Mouse (Mus musculus) hindbrain, embryonic 15.5 days (tissue): ENCODE measurements around the gene Grcc10. TPM values are rescaled to one million over a fixed set of nuclear protein-coding genes. Genes with fewer than 3 reads are reported as not detected.

Experiments used
- ATAC-seq: fragments of 200-750 bp; cut with Nextera tagmentation; 2 replicates; pipeline ENCODE4 v1.8.0; 2017; ENCODE audit warnings: low read depth, moderate number of reproducible peaks, moderate TSS enrichment; ENCODE audit not compliant: low FRiP score
- H3K27ac ChIP-seq: fragments of 300-500 bp; sonication (generic); replicated peaks from 2 replicates; pipeline ENCODE4 v1.5.1; 2015; ENCODE audit warnings: mild to moderate bottlenecking, inconsistent platforms
- H3K27me3 ChIP-seq: fragments of 300-500 bp; sonication (generic); 2 replicates; pipeline ENCODE4 v1.6.1; 2015; ENCODE audit warnings: control low read depth, inconsistent platforms
- H3K36me3 ChIP-seq: fragments of 300-500 bp; sonication (generic); 2 replicates; pipeline ENCODE4 v1.6.1; 2015; ENCODE audit warnings: control low read depth, inconsistent platforms
- H3K4me1 ChIP-seq: fragments of 300-500 bp; sonication (generic); replicated peaks from 2 replicates; pipeline ENCODE4 v1.6.1; 2015; ENCODE audit warnings: control low read depth, inconsistent platforms
- H3K4me2 ChIP-seq: fragments of 300-500 bp; sonication (generic); 2 replicates; pipeline ENCODE4 v1.6.1; 2015; ENCODE audit warnings: moderate library complexity, mild to moderate bottlenecking, inconsistent platforms
- H3K4me3 ChIP-seq: fragments of 300-500 bp; sonication (generic); 2 replicates; pipeline ENCODE4 v1.5.1; 2015; ENCODE audit warnings: mild to moderate bottlenecking, inconsistent platforms
- H3K9ac ChIP-seq: fragments of 300-500 bp; sonication (generic); 2 replicates; pipeline ENCODE4 v1.6.1; 2015; ENCODE audit warnings: inconsistent platforms
- H3K9me3 ChIP-seq: fragments of 300-500 bp; sonication (generic); 2 replicates; pipeline ENCODE4 v1.6.1; 2016; ENCODE audit warnings: control low read depth, inconsistent platforms
- WGBS: fragments of 180-500 bp; shearing (Covaris S2); methylation state at CpG from one replicate; pipeline ENCODE4 v1.1.7; 2015; 5-methylcytosine and 5-hydroxymethylcytosine counted together
- polyA plus RNA-seq: library from polyadenylated mRNA; unstranded; fragments of >200 nt; fragmentation: Nextera tagmentation; extraction: Ambion mirVana; gene quantifications from 2 replicates; pipeline ENCODE4 v1.2.1, GENCODE M21; 2015

Grcc10 gene
- polyA plus RNA-seq, 1 experiment from 2014 or later = 626 TPM

DNA sequence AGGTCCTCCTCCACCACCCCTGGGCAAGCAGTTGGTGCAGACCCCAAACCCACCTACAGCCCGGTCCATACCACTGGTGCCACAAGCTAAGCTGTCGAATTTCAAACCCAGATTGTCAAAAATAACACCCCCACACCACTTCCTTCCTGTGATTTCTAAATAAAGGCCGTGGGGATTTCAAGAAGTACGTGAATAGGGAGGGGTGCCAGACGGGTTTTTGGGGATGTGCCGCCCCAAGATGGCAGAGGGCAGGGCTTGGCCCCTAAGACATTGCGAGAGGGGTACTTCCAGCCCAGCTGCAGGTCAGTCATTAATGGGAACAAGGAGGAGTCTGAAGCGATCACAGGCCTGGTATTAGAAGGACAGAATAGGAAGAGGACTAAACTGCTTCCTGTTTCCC lies 17.6 kb downstream of the Grcc10 start:
- no peaks in the 10 kb centered on the region for H3K9me3 ChIP-seq
- 77% methylated on average over 8 of the region's 8 CpGs for WGBS
- H3K36me3 ChIP-seq = no peaks in the 10 kb centered on the region
- no peak overlapping the region for H3K9ac ChIP-seq
- no peak overlapping the region for H3K4me3 ChIP-seq
- ATAC-seq = no peak
- H3K4me2 ChIP-seq = no peak overlapping the region
- H3K27me3 ChIP-seq = no peaks in the 10 kb centered on the region
- no peak overlapping the region for H3K27ac ChIP-seq
- H3K4me1 ChIP-seq = no peaks in the 10 kb centered on the region

- ATAC-seq = no peak
- no peaks in the 10 kb centered on the region for H3K27me3 ChIP-seq
- no peak overlapping the region for H3K4me3 ChIP-seq
- H3K9ac ChIP-seq = no peak overlapping the region
- no peaks in the 10 kb centered on the region for H3K36me3 ChIP-seq
- H3K27ac ChIP-seq = no peak overlapping the region
- H3K4me2 ChIP-seq = no peak overlapping the region
- H3K4me1 ChIP-seq = no peaks in the 10 kb centered on the region
- WGBS = 79% methylated on average over 6 of the region's 6 CpGs
- no peaks in the 10 kb centered on the region for H3K9me3 ChIP-seq
Observed at GRCm38 (mm10) chr6:124722876-124723473, 18.2 kb downstream of the Grcc10 start.

DNA sequence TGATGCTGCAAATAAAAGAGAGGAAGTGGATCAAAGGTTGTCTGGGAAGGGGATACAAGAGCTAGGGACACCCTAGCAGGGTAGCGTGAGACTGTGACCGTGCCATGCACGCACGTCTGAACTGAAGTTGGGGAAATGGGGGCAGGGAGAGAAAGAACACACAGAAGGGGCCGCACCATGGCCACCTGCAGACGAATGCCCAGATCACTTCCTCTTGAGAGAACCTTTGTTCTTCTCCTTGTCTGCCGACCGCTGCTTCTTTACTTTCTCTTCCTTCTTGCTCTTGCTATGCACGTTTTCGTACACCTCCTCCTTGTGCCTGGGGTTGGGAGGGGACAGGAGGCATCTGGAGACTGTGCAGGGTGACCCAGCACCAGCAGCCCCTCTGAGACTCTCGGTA lies 20.3 kb downstream of the Grcc10 start:
- H3K4me2 ChIP-seq = no peak overlapping the region
- no peak overlapping the region for H3K9ac ChIP-seq
- ATAC-seq = no peak
- H3K36me3 ChIP-seq = peaks cover 17% of the 10 kb centered on the region
- no peak overlapping the region for H3K4me3 ChIP-seq
- H3K4me1 ChIP-seq = no peaks in the 10 kb centered on the region
- H3K9me3 ChIP-seq = no peaks in the 10 kb centered on the region
- no peak overlapping the region for H3K27ac ChIP-seq
- WGBS = 64% methylated on average over 11 of the region's 11 CpGs
- no peaks in the 10 kb centered on the region for H3K27me3 ChIP-seq

DNA sequence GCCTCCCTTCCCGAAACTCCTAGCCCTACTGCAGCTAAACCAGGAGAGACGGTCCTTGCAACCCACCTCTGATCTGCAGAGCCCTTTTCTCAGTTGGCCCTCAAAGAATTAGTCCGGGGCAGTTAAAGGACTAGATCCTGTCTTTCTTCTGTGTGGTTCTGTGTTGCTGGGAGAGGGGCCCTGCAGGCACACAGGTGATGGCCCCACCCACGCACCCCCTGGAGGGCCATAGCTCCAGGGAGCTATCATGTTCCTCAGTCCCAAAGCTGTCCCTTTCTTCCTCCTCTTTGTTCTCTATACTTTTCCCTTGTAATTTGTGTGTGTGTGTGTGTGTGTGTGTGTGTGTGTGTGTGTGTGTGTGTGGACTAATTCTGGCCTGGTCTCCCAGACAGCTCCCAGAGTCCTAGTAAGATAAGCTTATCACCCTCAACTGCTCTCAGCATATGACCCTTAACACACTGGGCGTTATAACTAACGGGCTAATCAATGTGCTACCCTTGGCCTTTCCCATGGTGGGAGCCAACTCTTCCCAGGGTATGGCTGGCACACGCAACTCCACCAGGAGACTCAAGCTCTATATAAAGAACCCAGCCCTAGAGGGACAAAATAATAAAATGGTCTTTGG lies 21.7 kb downstream of the Grcc10 start:
- ATAC-seq = no peak
- Histone ChIP-seq H3K9me3 (no peaks in the 10 kb centered on the region), H3K27ac (no peak overlapping the region), H3K4me1 (no peaks in the 10 kb centered on the region), H3K9ac (no peak overlapping the region), H3K4me3 (no peak overlapping the region), H3K4me2 (no peak overlapping the region), H3K27me3 (no peaks in the 10 kb centered on the region), H3K36me3 (peaks cover 31% of the 10 kb centered on the region)
- WGBS = 82% methylated on average over 7 of the region's 7 CpGs

DNA sequence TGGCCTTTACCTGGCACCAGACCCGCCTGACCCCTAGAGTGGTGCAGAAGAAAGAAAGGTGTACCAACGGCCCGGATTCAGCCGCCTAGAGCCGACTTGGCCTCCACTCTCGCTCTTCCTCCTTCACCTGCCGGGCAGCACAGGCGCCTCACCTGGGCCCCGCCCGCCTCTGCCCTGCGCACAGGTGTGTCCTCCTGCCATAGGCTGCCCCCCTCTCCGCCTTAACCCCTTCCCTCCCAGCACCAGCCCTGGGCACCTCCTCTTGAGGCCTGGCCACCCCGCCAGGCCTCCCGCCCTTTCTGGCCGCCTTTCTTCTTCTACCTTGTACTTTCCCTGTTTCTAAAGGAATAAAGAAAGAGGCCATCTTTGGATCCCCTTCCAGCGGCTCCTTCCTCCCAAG lies 22.5 kb downstream of the Grcc10 start:
- WGBS = 60% methylated on average over 14 of the region's 16 CpGs
- Histone ChIP-seq H3K4me1 (peaks cover 7% of the 10 kb centered on the region), H3K27ac (no peak overlapping the region), H3K27me3 (no peaks in the 10 kb centered on the region), H3K36me3 (peaks cover 36% of the 10 kb centered on the region), H3K4me2 (no peak overlapping the region), H3K9ac (no peak overlapping the region), H3K4me3 (no peak overlapping the region), H3K9me3 (no peaks in the 10 kb centered on the region)
- no peak for ATAC-seq

DNA sequence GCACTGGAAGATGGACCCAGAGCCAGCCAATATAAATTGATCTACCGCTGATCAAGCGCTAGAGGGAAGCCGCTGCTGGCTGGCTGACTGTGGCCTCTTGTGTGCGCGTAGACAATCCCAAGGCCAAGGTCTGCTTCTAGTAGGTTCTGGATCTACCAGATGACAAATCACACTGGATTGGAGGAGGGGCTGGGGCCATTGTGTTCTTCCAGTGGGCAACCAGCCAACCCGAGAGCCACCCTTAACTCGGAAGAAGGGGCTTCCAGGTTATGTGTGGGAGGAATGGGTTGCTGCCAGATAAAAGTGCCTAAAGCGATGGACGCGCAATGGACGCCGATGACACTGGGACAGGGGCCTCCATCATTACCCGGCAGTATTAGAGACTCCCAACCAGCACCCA lies 23.2 kb downstream of the Grcc10 start:
- Histone ChIP-seq H3K9ac (no peak overlapping the region), H3K4me3 (no peak overlapping the region), H3K27me3 (no peaks in the 10 kb centered on the region), H3K4me1 (peaks cover 14% of the 10 kb centered on the region), H3K36me3 (peaks cover 36% of the 10 kb centered on the region), H3K27ac (no peak overlapping the region), H3K9me3 (no peaks in the 10 kb centered on the region), H3K4me2 (no peak overlapping the region)
- ATAC-seq = no peak
- 81% methylated on average over 13 of the region's 13 CpGs for WGBS

DNA sequence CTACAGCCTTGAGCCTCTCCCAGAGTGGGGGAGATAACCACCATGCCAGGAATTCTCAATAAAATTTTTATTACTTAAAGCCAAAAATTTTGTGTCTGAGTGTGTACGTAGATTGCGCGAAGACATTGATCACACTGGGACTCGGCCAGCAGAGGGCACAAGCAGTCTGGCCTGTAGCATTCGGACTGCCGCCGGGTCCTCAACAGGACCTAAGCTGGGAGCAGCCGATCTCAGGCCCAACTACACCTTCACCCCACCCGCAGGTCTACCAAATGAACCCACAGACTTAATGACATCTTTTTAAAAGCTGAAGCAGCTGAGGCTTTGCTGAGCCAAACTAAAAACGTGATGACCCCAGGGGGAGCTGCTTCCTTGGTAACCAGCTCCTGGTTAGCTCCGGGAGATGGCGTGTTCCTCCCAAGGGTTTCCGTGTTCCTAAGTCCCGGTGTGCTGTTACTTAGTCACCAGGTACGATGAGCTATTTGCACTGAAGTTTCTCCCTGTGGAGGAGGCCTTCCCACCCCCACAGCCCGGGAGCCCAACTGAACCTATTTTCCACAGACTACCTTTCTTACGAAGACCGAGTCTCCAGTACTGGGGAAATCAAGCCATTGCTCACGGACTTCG lies 24.2 kb downstream of the Grcc10 start:
- H3K4me2 ChIP-seq = no peak overlapping the region
- peaks cover 36% of the 10 kb centered on the region for H3K36me3 ChIP-seq
- H3K9ac ChIP-seq = no peak overlapping the region
- H3K27ac ChIP-seq = no peak overlapping the region
- H3K27me3 ChIP-seq = no peaks in the 10 kb centered on the region
- ATAC-seq = no peak
- H3K4me3 ChIP-seq = no peak overlapping the region
- no peaks in the 10 kb centered on the region for H3K9me3 ChIP-seq
- 66% methylated on average over 20 of the region's 20 CpGs for WGBS
- H3K4me1 ChIP-seq = peaks cover 18% of the 10 kb centered on the region

GRCm38 (mm10) chr6:124712918-124713317 lies 28.3 kb downstream of the Grcc10 start:
- Histone ChIP-seq H3K9ac (peak overlapping the region; percentile 79), H3K36me3 (peaks cover 40% of the 10 kb centered on the region), H3K9me3 (no peaks in the 10 kb centered on the region), H3K4me2 (peak overlapping the region; percentile 94), H3K27ac (peak overlapping the region; percentile 81; the same call in 1 of the 2 replicates), H3K27me3 (no peaks in the 10 kb centered on the region), H3K4me3 (peak overlapping the region; percentile 65), H3K4me1 (peaks cover 36% of the 10 kb centered on the region)
- no peak for ATAC-seq
- WGBS = 28% methylated on average over 11 of the region's 11 CpGs

DNA sequence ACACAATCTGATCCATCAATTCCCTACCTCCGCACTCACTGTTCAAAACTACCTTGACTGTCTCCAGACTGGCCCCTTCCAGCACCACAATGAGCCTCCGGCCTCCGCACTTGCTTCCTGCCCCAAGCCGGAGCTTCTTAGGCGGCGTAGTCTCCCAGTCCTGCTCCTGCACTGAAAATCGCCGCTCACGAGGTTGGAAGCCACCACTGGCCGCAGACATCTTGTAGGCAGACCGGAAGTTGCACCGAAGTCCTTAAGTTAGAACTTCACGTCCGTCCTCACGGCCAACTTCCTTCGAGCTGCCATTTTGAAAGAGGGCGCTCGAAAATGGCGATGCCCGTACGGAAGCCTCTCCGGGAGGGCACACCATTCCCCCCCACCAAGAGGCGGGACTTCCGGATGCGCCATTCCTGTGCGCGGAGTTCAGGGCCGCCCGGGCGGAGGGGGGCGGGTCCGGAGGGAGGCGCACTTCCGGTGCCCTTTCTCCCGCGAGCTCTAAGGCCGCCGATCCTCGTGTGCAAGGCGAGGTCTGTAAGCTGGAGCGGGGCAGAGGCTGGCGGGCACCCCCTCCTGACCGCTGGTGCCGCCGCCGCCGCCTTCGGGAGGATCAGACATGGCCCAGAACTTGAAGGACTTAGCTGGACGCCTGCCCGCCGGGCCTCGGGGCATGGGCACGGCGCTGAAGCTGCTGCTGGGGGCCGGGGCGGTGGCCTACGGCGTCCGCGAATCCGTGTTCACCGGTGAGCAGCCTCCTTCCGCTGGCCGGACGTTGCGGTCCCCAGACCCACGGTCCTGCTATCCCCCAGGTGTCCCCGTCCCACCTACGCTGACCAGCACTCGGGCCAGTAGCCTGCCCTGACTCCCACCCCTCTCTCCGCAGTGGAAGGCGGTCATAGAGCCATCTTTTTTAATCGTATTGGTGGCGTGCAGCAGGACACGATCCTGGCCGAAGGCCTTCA lies 29.1 kb downstream of the Grcc10 start, which contains the start of the genes Emg1 and Phb2:
Gene Emg1 (minus strand): TSS at position 355 of the 959 bp plus-strand sequence.
Gene Phb2 (plus strand): TSS at position 513 of the 959 bp plus-strand sequence.
- ATAC-seq = peak; percentile 97
- under 1% methylated on average over 74 of the region's 76 CpGs for WGBS
- Histone ChIP-seq H3K36me3 (peaks cover 35% of the 10 kb centered on the region), H3K9me3 (no peaks in the 10 kb centered on the region), H3K4me3 (peak within 1 kb of the TSS; percentile 65), H3K27ac (peak within 1 kb of the TSS; percentile 82), H3K4me2 (peak within 1 kb of the TSS; percentile 94), H3K9ac (peak within 1 kb of the TSS; percentile 79), H3K27me3 (no peaks in the 10 kb centered on the region), H3K4me1 (peaks cover 36% of the 10 kb centered on the region)

DNA sequence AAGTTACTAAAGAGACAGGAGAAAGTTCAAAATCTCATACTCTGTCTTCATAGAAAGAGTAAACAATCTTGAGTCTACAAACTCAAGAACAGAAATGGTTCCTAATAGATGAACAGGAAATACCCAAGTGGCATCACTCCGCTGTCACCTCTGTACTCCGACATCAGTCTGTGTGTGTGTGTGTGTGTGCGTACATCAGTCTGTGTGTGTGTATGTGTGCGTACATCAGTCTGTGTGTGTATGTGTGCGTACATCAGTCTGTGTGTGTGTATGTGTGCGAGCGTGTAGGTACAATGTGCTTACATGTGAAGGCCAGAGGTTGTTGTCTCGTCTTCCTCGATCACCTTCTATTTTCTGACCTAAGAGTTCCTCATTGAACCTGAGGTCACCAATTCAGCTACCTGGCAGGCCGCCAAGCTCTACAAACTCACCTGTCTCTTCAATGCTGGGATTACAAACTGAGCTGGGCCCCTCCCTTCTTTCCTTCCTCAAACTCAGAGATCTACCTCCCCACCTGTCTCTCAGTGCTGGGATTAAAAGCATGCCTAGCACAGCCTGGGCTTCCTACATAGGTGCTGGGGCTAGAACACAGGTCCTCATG lies 32.8 kb downstream of the Grcc10 start:
- H3K4me3 ChIP-seq = no peak overlapping the region
- WGBS = 95% methylated on average over 10 of the region's 10 CpGs
- ATAC-seq = no peak
- no peak overlapping the region for H3K4me2 ChIP-seq
- peaks cover 26% of the 10 kb centered on the region for H3K36me3 ChIP-seq
- no peaks in the 10 kb centered on the region for H3K27me3 ChIP-seq
- peaks cover 26% of the 10 kb centered on the region for H3K4me1 ChIP-seq
- H3K27ac ChIP-seq = no peak overlapping the region
- H3K9ac ChIP-seq = no peak overlapping the region
- H3K9me3 ChIP-seq = no peaks in the 10 kb centered on the region

DNA sequence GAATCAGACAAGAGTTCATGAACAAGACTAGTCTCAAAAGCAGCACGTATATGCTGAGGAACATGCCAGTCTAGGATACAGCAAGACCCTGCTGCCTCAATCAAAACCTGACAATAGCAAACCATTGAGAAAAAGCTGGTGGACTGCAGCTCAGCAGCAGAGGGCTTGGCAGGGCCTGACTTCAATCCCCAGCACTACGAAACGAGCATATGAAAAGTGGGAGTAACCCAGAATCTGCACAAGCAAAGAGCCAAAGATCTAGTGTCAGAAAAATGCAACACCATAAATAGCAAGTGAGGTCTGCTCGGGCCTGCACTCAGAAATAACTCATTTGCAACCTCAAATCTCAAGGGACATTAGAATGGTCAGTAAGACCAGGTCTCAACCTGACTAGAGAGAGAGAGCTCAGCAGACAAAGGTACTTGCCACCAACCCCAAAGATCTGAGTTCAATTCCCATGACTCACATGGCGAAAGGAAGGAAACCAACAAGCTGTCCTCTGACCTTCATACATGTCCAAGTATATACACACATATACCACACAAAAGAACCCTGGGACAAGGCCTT lies 35.0 kb downstream of the Grcc10 start:
- Histone ChIP-seq H3K9ac (no peak overlapping the region), H3K27me3 (no peaks in the 10 kb centered on the region), H3K27ac (no peak overlapping the region), H3K36me3 (peaks cover 45% of the 10 kb centered on the region), H3K4me2 (no peak overlapping the region), H3K9me3 (no peaks in the 10 kb centered on the region), H3K4me3 (no peak overlapping the region), H3K4me1 (peaks cover 17% of the 10 kb centered on the region)
- 87% methylated on average over 5 of the region's 5 CpGs for WGBS
- no peak for ATAC-seq
